Mouse (Mus musculus): ENCODE measurements around the gene Rgs6.

DNA sequence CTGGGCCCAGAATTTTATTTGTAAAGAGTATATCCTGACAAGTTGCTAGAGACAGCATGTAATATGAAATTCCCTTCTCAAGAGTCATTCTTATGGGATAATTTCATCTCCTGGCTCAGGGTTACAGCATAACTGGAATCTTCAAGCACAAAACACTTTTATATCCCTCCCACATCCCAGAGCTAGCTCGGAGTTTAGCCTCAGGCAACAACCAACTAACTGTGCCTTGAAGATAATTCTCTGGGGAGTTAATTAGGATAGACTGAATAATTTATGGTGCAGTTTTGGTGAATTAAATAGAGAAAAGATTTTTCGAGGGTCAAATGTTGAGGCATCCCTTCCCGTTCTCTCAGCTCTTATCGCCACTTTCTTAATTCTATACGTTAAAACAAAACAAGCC, 214.6 kb downstream of the Rgs6 start:
- TF ChIP-seq POLR2A (IDR thresholded peaks at IDR 0.05; ENCODE audit: low read depth, low read length) (no peak), CTCF (conservative IDR thresholded peaks at IDR 0.05; ENCODE audit: insufficient read depth, insufficient read length, low read depth, low read length) (no peak)

Measured in kidney, adult 2 months (tissue).